Mouse (Mus musculus): ENCODE measurements around the gene Rassf6. TPM values are rescaled to one million over a fixed set of nuclear protein-coding genes. Genes with fewer than 3 reads are reported as not detected.

Rassf6 gene
- polyA plus RNA-seq, 1 experiment from 2014 or later, result 0.62 TPM

GRCm38 (mm10) chr5:90560743-90561142, 79.7 kb downstream of the Rassf6 start, which contains the start of gene 5830473C10Rik:
5830473C10Rik (plus strand) TSS chr5:90561107.
- H3K27me3 ChIP-seq, result no peaks in the 10 kb centered on the region
- no peaks in the 10 kb centered on the region for H3K4me1 ChIP-seq
- no peak within 1 kb of the TSS for H3K27ac ChIP-seq
- WGBS, result 88% methylated on average over 6 of the region's 6 CpGs
- no peaks in the 10 kb centered on the region for H3K9me3 ChIP-seq (replicated peaks)
- no peak within 1 kb of the TSS for H3K4me2 ChIP-seq (replicated peaks)
- H3K36me3 ChIP-seq, result no peaks in the 10 kb centered on the region
- H3K4me3 ChIP-seq, result no peak within 1 kb of the TSS
- no peak for ATAC-seq (ENCODE audit: low FRiP score)
- no peak within 1 kb of the TSS for H3K9ac ChIP-seq

DNA sequence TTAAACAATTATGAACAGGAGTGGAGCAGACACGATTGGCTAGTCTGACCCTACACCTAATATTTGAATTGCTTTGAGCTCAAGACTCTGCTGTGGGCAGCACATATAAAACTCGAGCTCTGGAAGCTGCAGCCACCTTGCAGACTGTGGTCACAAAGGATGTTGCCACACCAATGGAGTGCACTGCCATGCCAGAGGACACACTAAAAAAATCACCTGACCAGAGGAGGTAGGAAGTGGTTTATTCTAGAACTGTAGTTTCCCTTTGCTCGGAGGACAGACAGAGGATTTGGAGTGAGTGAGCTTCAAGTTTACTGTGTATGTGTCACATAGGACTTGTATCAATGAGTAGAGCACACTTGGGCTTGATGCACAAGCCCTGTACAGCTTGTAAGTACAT, 84.4 kb downstream of the Rassf6 start:
- Histone ChIP-seq H3K4me2 (replicated peaks) (no peak overlapping the region), H3K4me3 (no peak overlapping the region), H3K9ac (no peak overlapping the region), H3K36me3 (no peaks in the 10 kb centered on the region), H3K27ac (no peak overlapping the region), H3K27me3 (no peaks in the 10 kb centered on the region), H3K9me3 (replicated peaks) (no peaks in the 10 kb centered on the region), H3K4me1 (no peaks in the 10 kb centered on the region)
- ATAC-seq (ENCODE audit: low FRiP score), result no peak
- 86% methylated on average over 3 of the region's 3 CpGs for WGBS

Other genes starting within 250 kb of the Rassf6 start
- not detected in 2 replicates for gene Alb, start 179.8 kb downstream of the Rassf6 start, polyA plus RNA-seq (2016; fragmentation: Nextera tagmentation; extraction: Ambion mirVana)
- gene Afp, start 149.9 kb downstream of the Rassf6 start, polyA plus RNA-seq (2016; fragmentation: Nextera tagmentation; extraction: Ambion mirVana), result 0.18 and 0.41 TPM in 2 replicates
- gene Afm, start 121.7 kb downstream of the Rassf6 start, polyA plus RNA-seq (2016; fragmentation: Nextera tagmentation; extraction: Ambion mirVana), result not detected in 2 replicates
- gene 5830473C10Rik, start 79.5 kb downstream of the Rassf6 start, polyA plus RNA-seq (2016; fragmentation: Nextera tagmentation; extraction: Ambion mirVana), result not detected in 2 replicates
- gene Cxcl5, start 118.7 kb upstream of the Rassf6 start, polyA plus RNA-seq (2016; fragmentation: Nextera tagmentation; extraction: Ambion mirVana), result 0.29 and 0.48 TPM in 2 replicates
- 7.8 and 9.6 TPM in 2 replicates for gene Ppbp, start 127.9 kb upstream of the Rassf6 start, polyA plus RNA-seq (2016; fragmentation: Nextera tagmentation; extraction: Ambion mirVana)
- gene Pf4, start 131.8 kb upstream of the Rassf6 start, polyA plus RNA-seq (2016; fragmentation: Nextera tagmentation; extraction: Ambion mirVana), result 56.2 and 75.0 TPM in 2 replicates
- not detected in 2 replicates for gene Cxcl3, start 145.4 kb upstream of the Rassf6 start, polyA plus RNA-seq (2016; fragmentation: Nextera tagmentation; extraction: Ambion mirVana)
- 0.10 TPM in 1 of 2 replicates, not detected in the other for gene Cxcl15, start 153.9 kb upstream of the Rassf6 start, polyA plus RNA-seq (2016; fragmentation: Nextera tagmentation; extraction: Ambion mirVana)